Mouse (Mus musculus): Measurements from ENCODE around the gene Cox6a2.
A peak's percentile ranks its signal among the peaks of the same experiment; 100 is the strongest.

Gene Cox6a2

DNA sequence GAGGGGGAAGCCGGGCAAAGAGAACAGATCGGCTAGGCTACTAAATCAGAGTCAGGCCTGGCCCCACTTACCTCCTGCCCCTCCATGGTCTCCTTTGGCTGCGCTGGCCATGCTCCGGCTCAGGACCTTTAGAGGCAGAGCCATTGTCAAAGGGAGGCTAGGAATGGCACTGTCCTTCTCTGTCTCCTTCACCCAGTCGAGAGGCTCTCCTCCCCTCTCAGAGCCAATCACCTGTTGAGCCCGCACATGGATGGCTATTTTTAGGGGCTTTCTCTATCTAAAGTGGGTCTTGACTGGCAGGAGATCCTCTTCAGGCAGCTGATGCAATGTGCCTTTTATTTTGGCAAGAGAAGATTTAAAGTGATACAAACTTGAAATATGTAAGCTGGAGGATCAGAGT is at the start of gene Cox6a2:
Cox6a2 (minus strand) TSS at position 236 of the 400 bp plus-strand sequence.
- no peaks in the 10 kb centered on the region for H3K27me3 ChIP-seq (ENCODE audit: control insufficient read depth, insufficient read depth, low read length, poor library complexity, severe bottlenecking)
- no peaks in the 10 kb centered on the region for H3K36me3 ChIP-seq (ENCODE audit: control insufficient read depth, insufficient read depth, low read length, poor library complexity, severe bottlenecking)
- no peak for DNase-seq (ENCODE audit: low read depth, low spot score)

DNA sequence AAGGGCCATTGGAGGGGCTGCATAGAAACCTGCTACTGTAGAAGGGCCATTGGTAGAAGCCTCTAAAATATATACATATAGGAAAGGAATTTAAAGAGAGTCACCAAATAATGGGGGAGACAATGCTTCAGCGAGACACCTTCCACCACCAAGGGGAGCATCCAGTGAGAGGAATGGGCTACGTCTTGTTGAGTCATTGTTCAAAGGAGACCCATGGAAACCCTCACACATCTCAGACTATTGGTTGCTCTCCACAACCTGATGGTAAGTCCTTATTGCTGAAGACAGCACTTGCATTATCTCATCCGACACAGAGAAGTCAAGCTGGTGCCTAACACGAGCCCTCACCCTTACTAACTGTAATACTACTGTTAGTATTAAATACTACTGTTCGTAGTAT is 49.6 kb upstream of the Cox6a2 start:
- peaks cover 3% of the 10 kb centered on the region for H3K36me3 ChIP-seq (ENCODE audit: control insufficient read depth, insufficient read depth, low read length, poor library complexity, severe bottlenecking)
- no peaks in the 10 kb centered on the region for H3K27me3 ChIP-seq (ENCODE audit: control insufficient read depth, insufficient read depth, low read length, poor library complexity, severe bottlenecking)
- no peak for DNase-seq (ENCODE audit: low read depth, low spot score)

DNA sequence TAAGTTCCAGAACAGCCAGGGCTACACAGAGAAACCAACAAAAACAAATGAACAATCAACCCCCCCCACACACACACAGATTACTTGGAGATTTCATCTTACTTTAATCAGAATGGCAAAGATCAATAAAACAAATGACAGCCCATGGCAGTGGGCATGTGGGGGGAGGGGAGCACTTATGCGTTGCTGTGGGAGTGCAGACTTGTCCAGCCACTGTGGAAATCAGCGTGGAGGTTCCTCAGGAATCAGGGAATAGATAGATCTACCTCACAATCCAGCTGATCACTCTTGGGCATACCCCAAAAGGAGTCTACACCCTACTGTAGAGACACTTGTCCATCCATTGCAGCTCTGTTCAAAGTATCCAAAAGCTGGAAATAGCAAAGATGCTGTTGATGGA is 48.8 kb upstream of the Cox6a2 start:
- peaks cover 3% of the 10 kb centered on the region for H3K36me3 ChIP-seq (ENCODE audit: control insufficient read depth, insufficient read depth, low read length, poor library complexity, severe bottlenecking)
- DNase-seq (ENCODE audit: low read depth, low spot score): no peak
- H3K27me3 ChIP-seq (ENCODE audit: control insufficient read depth, insufficient read depth, low read length, poor library complexity, severe bottlenecking): no peaks in the 10 kb centered on the region

DNA sequence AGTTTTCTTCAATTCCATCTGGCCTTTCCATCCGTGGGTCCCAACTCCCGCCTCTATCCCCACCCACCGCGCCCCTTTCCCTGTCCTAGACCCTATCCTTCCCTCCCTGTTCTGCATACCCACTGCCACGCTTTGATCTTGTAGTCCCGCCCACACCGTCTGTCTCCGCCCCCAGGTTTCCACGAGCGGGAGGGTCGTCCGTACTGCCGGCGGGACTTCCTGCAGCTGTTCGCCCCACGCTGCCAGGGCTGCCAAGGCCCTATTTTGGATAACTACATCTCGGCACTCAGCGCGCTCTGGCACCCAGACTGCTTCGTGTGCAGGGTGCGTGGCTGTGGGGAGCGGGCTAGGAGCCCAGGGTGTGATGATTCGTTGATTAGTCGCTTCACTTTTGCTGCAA is 46.4 kb upstream of the Cox6a2 start:
- no peak for DNase-seq (ENCODE audit: low read depth, low spot score)

DNA sequence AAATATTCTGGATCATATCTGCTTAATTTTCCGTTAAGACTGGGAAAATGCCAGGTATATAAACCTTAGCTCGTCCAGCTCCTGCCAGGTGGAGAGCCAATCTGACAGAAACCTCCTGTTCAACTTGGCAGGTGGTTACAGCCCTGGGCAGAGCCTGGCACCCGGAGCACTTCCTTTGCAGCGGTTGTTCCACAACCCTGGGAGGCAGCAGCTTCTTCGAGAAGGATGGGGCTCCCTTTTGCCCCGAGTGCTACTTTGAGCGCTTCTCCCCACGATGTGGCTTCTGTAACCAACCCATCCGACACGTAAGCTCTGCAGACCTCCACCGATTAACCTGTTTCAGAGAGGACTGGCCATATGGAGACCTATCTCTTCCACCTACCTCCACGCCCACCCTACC is 45.8 kb upstream of the Cox6a2 start:
- no peak for DNase-seq (ENCODE audit: low read depth, low spot score)
- peaks cover 3% of the 10 kb centered on the region for H3K36me3 ChIP-seq (ENCODE audit: control insufficient read depth, insufficient read depth, low read length, poor library complexity, severe bottlenecking)
- H3K27me3 ChIP-seq (ENCODE audit: control insufficient read depth, insufficient read depth, low read length, poor library complexity, severe bottlenecking): no peaks in the 10 kb centered on the region

More for the DNA sequence above, 46.4 kb upstream of the Cox6a2 start:
- no peaks in the 10 kb centered on the region for H3K27me3 ChIP-seq (ENCODE audit: control insufficient read depth, insufficient read depth, low read length, poor library complexity, severe bottlenecking)
- H3K36me3 ChIP-seq (ENCODE audit: control insufficient read depth, insufficient read depth, low read length, poor library complexity, severe bottlenecking): peaks cover 3% of the 10 kb centered on the region

DNA sequence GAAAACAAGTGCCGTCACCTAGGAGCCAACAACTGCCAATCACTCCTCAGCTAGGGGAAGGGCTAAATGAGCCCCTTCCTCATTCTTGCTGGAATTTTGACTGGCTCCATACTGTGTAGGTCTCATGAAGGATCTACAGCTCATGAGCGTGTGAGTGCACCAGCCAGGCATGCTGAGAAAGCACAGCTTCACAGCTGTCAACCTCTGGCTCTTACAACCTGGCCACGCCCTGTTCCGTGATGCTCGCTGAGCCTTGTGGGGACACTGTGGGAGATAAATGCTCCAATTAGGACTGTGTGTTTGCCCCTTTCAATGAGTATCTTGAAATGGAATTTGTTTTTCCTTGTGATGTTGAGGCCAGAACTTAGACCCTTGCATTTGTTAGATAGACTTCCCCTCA is 43.8 kb upstream of the Cox6a2 start:
- DNase-seq (ENCODE audit: low read depth, low spot score): no peak
- peaks cover 4% of the 10 kb centered on the region for H3K36me3 ChIP-seq (ENCODE audit: control insufficient read depth, insufficient read depth, low read length, poor library complexity, severe bottlenecking)
- no peaks in the 10 kb centered on the region for H3K27me3 ChIP-seq (ENCODE audit: control insufficient read depth, insufficient read depth, low read length, poor library complexity, severe bottlenecking)

DNA sequence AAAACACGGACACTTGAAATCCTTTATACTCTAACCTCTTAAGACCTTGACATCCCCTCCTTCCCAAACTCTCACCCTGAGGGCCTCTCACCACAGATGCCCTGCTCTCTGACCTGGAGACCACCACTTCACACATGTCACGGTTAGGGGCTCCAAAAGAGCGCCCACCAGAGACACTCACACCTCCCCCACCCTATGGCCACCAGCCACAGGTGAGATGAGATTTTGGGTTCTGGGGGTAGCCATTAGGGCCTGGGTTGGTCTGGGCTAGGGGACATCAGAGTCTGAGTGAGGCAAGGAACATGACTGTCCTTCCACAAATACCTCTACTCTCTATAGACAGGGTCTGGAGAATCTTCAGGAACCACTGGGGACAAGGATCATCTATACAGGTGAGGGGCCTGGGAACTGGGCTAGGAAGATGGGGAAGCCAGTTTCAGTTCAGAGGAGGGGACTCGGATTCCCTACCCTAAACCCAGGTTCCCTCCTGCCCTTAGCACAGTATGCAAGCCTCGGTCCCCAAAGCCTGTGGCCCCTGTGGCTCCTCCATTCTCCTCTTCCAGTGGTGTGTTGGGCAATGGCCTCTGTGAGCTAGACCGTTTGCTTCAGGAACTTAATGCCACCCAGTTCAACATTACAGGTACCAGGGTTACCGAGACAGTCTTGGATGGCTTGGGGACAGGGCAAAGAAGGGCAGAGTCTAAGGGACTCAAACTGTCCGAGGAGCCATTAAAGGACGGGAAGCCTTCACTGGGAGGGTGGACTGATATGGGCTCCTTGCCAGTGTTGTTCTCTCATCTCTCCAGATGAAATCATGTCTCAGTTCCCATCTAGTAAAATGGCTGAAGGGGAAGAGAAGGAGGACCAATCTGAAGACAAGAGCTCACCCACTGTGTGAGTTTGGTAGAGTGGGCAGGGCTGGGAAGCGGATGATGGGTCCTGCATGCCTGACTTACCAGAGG is 42.2 kb upstream of the Cox6a2 start:
- Histone ChIP-seq H3K36me3 (ENCODE audit: control insufficient read depth, insufficient read depth, low read length, poor library complexity, severe bottlenecking) (peaks cover 8% of the 10 kb centered on the region), H3K27me3 (ENCODE audit: control insufficient read depth, insufficient read depth, low read length, poor library complexity, severe bottlenecking) (no peaks in the 10 kb centered on the region)
- no peak for DNase-seq (ENCODE audit: low read depth, low spot score)

DNA sequence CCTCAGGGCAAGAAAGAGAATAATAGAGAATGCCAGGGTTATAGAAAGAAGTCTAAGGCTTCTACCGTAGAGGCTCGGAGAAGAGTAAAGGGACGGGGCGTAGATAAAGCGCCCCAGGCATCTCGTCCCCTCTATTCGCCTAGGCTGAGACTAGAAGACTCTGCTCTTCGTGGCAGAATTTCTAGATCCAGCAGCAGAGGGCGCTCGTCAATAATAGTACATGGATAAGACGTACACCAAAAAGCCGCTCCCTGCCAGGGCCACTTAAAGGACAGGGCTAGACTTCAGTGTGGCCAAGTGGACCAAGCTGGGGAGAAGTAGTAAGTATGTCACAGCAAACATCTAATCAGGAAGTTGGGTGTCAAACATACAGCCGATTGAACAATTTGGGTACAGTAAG is 41.3 kb upstream of the Cox6a2 start:
- peak; percentile 78 for DNase-seq (ENCODE audit: low read depth, low spot score)
- Histone ChIP-seq H3K36me3 (ENCODE audit: control insufficient read depth, insufficient read depth, low read length, poor library complexity, severe bottlenecking) (peaks cover 10% of the 10 kb centered on the region), H3K27me3 (ENCODE audit: control insufficient read depth, insufficient read depth, low read length, poor library complexity, severe bottlenecking) (no peaks in the 10 kb centered on the region)

DNA sequence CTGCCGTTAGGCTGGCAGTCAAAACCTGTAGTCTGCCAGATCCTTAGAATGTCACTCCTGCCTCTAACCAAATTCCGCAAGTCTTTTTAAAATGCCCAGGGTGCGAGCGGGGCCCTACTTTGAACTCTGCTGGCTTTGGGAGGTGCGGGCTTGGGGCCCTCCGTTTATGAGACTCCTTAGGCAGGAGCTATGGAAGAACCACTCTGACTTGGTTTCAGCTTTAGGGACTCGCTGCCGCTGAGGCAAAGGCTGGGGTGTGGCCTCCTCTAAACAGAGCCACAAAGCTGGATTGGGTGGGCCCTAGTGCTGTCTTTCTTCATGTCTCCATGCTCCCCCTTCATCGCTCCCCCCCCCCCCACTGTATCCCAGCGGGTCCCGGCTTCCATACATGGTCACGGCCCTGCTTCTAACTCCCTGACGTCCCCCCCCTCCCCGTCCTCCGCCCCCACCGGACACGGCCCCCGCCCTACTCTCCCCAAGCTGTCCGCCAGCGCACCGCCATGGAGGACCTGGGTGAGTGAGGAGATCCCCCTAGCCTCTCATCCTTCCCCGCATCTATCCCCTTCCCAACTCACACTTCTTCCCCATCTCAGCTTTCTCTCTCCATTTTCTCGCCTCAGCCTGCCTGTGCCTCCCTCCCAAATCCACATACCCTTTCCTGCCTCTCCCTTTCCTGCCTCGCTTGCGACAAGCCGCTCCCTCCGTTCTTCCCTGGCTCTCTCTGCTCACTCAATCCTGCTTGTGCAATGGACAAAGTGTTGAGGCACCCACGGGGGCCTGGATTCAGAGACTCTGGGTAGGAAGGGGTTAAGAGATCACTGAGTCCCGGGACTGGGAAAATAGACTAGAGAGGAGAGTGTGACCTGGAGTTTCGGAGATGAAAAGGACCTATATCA is 40.6 kb upstream of the Cox6a2 start, which contains the start of gene Tgfb1i1:
Tgfb1i1 (plus strand) TSS at position 317 of the 896 bp plus-strand sequence.
- H3K27me3 ChIP-seq (ENCODE audit: control insufficient read depth, insufficient read depth, low read length, poor library complexity, severe bottlenecking): no peaks in the 10 kb centered on the region
- H3K36me3 ChIP-seq (ENCODE audit: control insufficient read depth, insufficient read depth, low read length, poor library complexity, severe bottlenecking): peaks cover 12% of the 10 kb centered on the region
- DNase-seq (ENCODE audit: low read depth, low spot score): no peak

DNA sequence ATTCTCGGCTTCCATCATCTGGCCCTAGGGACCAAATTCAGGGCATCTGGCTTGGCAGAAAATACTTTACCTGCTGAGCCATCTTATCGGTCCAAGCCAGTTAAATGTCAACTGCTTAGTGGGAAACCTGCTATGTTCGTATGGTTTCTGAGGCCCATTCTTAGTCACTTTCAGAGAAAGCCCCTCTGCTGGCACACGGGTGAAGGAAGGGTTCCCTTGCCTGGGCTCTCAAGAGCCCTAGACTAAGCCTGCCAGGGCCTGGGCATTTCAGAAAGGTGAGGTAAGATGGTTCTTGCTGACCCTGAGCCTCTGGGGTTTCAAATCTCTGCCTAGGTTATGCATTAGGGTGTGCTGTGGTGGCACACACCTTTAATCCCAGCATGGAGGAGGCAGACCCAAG is 39.4 kb upstream of the Cox6a2 start:
- peaks cover 15% of the 10 kb centered on the region for H3K36me3 ChIP-seq (ENCODE audit: control insufficient read depth, insufficient read depth, low read length, poor library complexity, severe bottlenecking)
- DNase-seq (ENCODE audit: low read depth, low spot score): no peak
- H3K27me3 ChIP-seq (ENCODE audit: control insufficient read depth, insufficient read depth, low read length, poor library complexity, severe bottlenecking): no peaks in the 10 kb centered on the region

DNA sequence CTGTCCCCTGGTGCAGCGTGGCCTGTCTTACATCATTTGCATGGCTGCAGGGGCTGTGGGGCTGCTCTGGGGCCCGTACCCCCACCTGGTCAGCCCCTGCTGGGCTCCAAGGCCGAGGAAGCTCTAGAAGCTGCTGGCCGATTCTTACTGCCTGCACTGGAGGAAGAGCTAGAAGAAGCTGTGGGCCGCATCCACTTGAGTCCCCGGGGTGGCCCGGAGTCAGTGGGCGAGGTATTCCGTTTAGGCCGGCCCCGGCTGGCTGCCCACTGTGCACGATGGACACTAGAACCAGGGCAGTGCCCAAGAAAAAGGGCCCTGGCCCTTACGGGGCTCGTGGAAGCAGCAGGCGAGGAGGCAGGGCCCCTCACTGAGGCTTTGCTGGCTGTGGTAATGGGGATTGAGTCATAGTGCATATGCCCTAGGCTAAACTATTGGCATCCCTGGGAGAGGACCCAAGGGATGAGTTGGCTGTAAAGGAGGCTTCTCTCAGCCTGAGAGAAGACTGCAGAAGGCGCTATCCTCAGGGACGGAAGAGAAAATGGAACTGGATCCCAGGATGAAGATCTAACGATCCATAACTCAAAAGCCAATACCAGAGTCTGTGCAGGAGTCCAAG is 38.3 kb upstream of the Cox6a2 start:
- no peaks in the 10 kb centered on the region for H3K27me3 ChIP-seq (ENCODE audit: control insufficient read depth, insufficient read depth, low read length, poor library complexity, severe bottlenecking)
- peaks cover 19% of the 10 kb centered on the region for H3K36me3 ChIP-seq (ENCODE audit: control insufficient read depth, insufficient read depth, low read length, poor library complexity, severe bottlenecking)
- DNase-seq (ENCODE audit: low read depth, low spot score): no peak

DNA sequence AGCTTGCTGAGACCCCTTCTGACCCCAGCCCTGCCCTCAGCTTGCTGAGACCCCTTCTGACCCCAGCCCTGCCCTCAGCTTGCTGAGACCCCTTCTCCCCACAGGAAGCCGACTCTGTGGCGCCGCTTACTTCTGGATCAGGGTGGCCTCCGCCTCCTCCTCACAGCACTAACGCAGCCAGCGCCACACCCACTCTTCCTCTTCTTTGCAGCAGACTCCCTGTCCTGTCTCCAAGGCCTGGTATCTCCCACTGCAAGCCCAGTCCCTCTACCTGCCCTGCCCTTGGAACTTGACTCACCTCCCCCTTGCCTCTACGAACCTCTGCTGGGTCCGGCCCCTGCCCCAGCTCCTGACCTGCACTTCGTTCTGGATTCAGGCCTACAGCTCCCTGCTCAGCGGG is 37.7 kb upstream of the Cox6a2 start:
- DNase-seq (ENCODE audit: low read depth, low spot score): no peak
- Histone ChIP-seq H3K36me3 (ENCODE audit: control insufficient read depth, insufficient read depth, low read length, poor library complexity, severe bottlenecking) (peaks cover 19% of the 10 kb centered on the region), H3K27me3 (ENCODE audit: control insufficient read depth, insufficient read depth, low read length, poor library complexity, severe bottlenecking) (no peaks in the 10 kb centered on the region)

DNA sequence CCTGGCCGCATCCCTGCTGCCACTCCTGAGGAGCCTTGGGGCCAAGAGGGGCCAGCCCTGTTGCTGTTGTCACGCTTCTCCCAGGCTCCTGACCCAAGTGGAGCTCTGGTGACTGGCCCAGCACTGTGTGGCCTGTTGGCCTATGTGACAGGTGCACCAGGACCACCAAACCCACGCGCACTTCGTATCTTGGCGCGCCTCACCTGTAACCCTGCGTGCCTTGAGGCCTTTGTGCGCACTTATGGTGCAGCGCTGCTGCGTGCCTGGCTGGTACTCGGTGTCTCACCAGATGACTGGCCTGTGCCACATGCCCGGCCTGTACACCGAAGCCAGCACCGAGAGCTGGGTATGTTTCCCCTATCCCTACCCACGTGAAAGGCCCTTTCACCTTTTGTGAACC is 36.1 kb upstream of the Cox6a2 start:
- peaks cover 19% of the 10 kb centered on the region for H3K36me3 ChIP-seq (ENCODE audit: control insufficient read depth, insufficient read depth, low read length, poor library complexity, severe bottlenecking)
- H3K27me3 ChIP-seq (ENCODE audit: control insufficient read depth, insufficient read depth, low read length, poor library complexity, severe bottlenecking): no peaks in the 10 kb centered on the region
- no peak for DNase-seq (ENCODE audit: low read depth, low spot score)

DNA sequence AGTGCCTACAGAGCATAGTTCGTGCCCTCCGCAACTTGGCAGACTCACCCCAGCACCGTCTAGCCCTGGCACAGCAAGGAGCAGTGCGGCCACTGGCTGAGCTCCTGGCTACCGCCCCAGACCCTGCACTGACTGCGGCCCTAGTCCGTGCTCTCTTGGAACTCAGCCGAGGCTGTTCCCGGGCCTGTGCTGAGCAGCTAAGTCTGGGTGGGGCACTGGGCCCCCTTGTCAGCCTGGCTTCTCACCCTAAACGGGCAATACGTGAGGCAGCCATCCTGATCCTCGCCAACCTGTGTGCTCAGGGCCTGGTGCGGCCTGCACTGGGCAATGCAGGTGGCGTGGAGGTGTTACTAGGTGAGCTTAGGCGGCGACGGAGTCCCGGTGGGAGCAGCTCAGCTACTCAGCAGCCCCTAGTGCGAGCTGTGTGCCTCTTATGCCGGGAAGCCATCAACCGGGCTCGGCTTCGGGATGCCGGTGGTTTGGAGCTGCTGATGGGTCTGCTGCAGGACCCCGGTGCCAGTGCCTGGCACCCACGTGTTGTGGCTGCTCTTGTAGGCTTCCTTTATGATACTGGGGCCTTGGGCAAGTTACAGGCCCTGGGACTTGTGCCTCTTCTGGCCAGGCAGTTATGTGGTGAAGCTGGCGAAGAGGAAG is 34.1 kb upstream of the Cox6a2 start:
- DNase-seq (ENCODE audit: low read depth, low spot score): peak; percentile 10
- Histone ChIP-seq H3K36me3 (ENCODE audit: control insufficient read depth, insufficient read depth, low read length, poor library complexity, severe bottlenecking) (peaks cover 18% of the 10 kb centered on the region), H3K27me3 (ENCODE audit: control insufficient read depth, insufficient read depth, low read length, poor library complexity, severe bottlenecking) (no peaks in the 10 kb centered on the region)

All from splenic B cell, adult 2 months (primary cell).